Mouse (Mus musculus): ENCODE measurements around the gene Atp5d. TPM values are rescaled to one million over a fixed set of nuclear protein-coding genes. Genes with fewer than 3 reads are reported as not detected.

Atp5d gene
- polyA plus RNA-seq, 1 experiment from 2014 or later = 588 TPM

DNA sequence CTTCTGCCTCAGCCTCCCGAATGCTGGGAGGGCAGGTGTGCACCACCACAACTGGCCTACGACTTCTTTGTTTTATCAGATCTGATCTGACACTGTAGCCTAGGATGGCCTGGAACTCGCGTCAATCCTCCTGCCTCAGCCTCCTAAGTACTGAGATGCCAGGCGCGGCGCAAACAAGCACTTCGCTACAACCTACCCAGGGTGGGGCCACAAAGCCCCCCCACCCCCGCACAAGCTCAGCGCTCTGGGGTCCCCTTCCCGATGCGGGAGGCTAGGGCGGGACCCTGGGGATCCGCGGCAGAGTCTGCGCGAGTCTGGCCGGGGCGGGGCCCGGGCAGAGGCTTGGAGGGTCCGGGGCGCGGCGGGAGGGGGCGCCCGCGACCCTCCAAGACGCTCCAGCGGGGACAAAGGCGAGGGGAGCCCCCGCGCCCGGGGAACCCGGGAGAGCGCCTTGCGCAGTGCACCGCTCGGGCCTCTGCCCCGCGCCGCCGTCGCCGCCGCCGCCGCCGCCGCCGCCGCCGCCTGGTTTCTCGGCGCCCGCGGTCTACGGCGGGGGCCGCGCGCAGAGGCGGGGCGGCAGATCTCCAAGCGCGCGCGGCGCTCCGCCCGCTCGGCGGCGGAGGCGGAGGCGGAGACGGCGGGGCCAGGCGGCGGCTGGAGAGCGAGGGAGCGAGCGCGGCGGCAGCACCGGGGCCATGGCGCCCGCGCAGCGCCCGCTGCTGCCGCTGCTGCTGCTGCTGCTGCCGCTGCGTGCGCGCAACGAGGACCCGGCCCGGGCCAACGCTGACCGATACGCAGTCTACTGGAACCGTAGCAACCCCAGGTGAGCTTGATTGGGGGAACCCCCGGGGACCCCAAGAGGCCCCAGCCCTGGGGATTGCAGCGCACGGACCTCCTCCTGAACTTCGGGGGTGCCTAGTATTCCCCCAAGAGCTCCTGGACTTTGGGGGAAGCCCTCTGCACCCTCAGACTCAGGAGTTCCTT lies 40.9 kb downstream of the Atp5d start, which contains the start of gene Efna2:
Gene Efna2, plus strand, starts transcription at position 415 of the 984 bp plus-strand sequence.
- DNase-seq (ENCODE audit: low spot score) = peak; percentile 50

DNA sequence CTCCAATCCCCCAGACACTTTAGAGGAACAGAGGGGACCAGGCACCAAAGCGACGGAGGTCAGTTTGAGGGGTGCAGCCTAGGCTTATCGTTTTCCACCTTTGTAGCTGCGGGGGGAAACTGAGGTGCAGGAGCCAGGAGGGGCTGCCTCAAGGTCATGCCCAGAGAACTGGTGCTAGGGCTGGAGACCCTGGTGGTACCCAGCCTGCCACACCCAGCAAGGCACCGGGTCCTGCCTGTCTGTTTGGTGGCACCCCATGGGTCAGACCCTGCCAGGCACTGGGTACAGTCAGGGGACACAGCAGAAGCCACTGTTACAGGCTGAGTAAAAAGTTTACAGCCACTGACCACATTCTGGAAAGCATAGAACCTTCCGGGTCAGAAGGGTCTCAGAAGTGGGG lies 41.9 kb downstream of the Atp5d start:
- no peak for DNase-seq (ENCODE audit: low spot score)

DNA sequence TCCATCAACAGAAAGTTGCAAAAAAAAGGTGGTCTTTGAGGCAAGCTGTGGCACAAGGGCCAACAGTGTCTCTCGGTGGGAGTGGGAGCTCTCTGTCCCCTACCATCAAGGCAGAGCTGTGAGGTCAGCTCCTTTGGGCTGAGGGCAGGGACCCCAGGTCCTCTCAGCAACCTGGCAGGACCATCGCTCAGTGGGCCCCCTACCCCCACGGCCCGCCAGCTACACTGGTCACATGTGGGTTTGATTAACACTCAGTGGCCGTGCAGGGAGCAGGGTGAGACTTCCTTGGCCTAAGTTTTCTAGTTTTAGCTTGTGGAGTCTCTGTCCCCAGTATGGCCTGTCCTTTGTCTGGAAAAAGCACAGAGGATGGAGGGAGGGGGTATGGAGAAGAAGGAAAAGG lies 42.4 kb downstream of the Atp5d start:
- DNase-seq (ENCODE audit: low spot score) = no peak

DNA sequence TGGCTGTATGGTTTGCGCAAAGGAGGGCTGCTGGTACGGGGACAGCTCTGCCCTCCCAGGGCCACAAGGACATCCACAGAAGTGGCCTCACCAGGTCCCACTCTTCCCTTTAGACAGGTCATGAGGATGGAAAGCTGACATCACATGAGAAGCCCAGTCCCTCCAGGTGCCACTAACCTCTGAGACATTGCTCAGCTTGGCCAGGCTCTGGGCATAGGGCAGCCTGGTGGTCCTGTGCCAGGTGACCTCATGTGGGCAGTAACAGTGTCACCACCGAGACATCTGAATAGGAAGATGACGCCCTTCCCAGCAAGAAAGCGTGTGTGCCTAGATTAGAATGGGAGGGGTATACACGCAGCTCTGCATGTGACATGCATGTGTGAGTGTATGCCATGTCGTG lies 44.1 kb downstream of the Atp5d start:
- DNase-seq (ENCODE audit: low spot score) = no peak

DNA sequence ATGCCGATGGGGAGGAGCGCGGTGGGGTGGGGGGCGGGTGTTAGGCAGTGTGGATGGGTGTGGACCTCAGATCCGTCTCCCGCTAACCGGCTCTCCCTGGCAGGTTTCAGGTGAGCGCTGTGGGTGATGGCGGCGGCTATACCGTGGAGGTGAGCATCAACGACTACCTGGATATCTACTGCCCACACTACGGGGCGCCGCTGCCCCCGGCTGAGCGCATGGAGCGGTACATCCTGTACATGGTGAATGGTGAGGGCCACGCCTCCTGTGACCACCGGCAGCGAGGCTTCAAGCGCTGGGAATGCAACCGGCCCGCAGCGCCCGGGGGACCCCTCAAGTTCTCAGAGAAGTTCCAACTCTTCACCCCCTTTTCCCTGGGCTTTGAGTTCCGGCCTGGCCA lies 48.2 kb downstream of the Atp5d start:
- DNase-seq (ENCODE audit: low spot score) = no peak

DNA sequence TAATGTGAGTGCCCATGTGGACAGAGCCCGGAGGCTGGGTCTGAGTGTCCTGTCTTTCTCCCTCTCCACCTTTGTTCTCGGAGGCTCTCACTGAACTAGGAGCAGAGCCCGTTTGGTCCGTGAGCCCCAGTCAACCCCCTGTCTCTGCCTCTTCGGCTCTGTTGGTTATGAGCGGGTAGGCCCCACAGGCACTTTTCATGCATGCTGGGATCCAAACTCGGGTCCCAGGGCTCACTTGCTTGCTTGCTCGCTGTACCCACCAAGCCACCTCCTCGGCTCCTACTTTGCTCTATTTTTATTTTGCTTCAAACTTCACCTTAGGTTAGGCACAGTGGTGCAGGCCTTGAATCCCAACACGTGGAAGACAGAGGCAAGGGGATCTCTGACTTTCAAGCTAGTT lies 49.3 kb downstream of the Atp5d start:
- DNase-seq (ENCODE audit: low spot score) = no peak

DNA sequence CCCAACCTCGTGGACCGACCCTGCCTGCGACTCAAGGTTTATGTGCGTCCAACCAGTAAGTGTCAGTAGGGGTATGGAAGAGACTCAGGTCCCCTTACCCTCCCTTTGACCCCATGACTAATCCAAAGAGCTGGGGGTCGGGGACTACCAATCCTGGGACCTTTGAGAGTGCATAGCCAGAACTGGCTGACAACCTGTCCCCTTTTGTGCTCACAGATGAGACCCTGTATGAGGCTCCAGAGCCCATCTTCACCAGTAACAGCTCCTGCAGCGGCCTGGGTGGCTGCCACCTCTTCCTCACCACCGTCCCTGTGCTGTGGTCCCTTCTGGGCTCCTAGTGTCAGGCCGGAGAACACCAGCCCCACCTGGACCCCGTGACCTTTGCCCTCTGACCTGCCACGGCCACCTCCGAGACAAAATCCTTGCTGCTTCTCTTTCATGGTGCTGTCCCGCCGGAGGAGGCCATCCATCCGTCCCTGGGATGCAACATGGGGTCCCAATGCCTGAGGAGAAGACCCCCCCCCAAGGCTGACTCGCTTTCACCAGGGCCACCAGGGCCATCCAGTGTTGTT lies 50.1 kb downstream of the Atp5d start:
- no peak for DNase-seq (ENCODE audit: low spot score)

DNA sequence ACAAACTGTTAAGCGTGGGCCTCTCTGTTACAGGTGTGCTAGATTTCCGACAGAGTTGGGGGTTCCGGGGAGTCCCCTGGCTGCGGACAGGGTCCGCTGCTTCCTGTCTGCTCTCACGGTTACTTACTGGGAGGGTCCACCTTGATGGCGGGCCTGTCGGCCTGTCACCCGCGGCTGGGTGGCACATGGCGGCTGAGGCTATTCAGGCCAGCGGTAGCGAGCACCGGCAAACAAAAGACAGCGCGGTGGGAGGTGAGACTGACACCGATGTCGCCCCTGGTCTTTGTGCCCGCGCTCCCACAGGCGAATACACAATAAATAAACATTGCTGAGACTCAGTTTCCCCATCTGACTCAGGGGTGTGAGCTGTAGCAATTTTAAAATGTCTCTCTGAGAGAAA lies 51.6 kb downstream of the Atp5d start:
- no peak for DNase-seq (ENCODE audit: low spot score)

DNA sequence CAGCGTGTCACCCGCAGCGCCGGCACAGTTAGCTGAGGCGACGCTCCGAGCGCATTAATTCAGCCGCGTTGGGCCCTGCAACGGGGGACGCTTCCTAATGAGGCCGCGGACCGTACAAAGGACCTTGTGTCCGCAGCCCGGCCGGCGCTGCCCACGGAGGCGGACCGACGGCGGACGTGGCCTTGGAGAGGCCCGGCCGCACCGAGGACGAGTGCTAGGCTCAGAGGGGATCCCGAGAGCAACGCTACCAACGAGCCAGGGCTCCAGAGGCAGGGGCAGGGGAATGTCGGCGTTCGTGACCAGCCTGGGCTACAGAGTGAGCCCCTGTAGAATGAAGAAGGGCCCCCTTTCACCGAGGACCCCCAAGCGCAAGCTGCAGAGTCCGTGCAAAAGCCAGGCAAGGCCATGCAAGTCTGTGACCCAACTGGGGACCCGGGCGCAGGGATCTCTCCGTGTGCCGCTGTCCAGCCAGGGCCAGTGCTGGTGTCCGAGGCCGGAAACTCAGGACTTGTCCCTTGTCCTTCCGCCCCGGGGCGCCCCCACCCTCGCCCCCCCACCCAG lies 52.1 kb downstream of the Atp5d start:
- DNase-seq (ENCODE audit: low spot score) = no peak

DNA sequence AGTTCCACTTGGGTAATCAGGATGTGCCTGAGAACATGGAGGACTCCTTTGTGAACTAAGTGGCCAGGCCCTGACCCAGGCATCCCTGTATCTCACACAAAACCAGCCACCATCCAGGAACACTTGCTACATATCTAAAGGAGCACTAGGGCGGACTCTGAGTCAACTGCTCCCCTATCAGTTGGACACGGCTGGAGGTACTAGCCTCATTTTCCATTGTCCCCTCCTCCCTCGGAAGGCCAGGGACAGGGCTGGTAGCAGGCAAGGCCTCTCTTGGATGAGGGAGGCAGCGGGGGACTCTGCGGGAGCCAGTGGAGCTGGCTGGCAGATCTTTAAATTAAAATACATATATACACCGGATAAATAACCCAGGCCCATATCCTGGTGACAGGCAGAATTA lies 55.5 kb downstream of the Atp5d start:
- no peak for DNase-seq (ENCODE audit: low spot score)

DNA sequence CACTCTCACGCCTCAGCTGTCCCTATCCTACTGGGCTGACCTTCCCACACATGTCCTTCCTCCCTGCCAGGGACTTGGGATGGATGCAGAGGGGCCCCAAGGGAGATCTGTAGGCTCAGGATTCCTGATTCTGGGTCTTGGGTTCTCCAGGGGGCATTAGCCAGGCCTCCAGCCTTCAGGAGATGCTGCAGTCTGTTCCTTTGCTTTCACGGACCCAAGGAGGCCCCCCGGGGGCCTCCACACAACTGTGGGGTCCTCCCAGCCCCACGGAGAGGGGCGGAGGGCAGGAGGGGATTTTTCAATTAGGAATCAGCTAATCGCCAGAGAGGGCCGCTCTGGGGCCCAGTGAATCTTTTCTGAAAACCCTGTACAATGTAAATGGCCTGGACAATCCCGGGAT lies 56.0 kb downstream of the Atp5d start:
- DNase-seq (ENCODE audit: low spot score) = no peak

Other genes starting within 250 kb of the Atp5d start
- gene Cfd, start 247.8 kb upstream of the Atp5d start, polyA plus RNA-seq (2015; fragmentation: Nextera tagmentation; extraction: Ambion mirVana) = 4.2 TPM in 1 of 2 replicates, not detected in the other
- 32.6 and 39.1 TPM in 2 replicates for gene Med16, start 229.7 kb upstream of the Atp5d start, polyA plus RNA-seq (2015; fragmentation: Nextera tagmentation; extraction: Ambion mirVana)
- 5.3 and 15.5 TPM in 2 replicates for gene Gm26602, start 227.8 kb upstream of the Atp5d start, polyA plus RNA-seq (2015; fragmentation: Nextera tagmentation; extraction: Ambion mirVana)
- gene Kiss1r, start 221.7 kb upstream of the Atp5d start, polyA plus RNA-seq (2015; fragmentation: Nextera tagmentation; extraction: Ambion mirVana) = 0.48 and 1.2 TPM in 2 replicates
- gene R3hdm4, start 217.4 kb upstream of the Atp5d start, polyA plus RNA-seq (2015; fragmentation: Nextera tagmentation; extraction: Ambion mirVana) = 129 and 131 TPM in 2 replicates
- 3.7 TPM in 2 replicates for gene Arid3a, start 211.6 kb upstream of the Atp5d start, polyA plus RNA-seq (2015; fragmentation: Nextera tagmentation; extraction: Ambion mirVana)
- 77.5 and 85.8 TPM in 2 replicates for gene Wdr18, start 178.5 kb upstream of the Atp5d start, polyA plus RNA-seq (2015; fragmentation: Nextera tagmentation; extraction: Ambion mirVana)
- 0.09 and 0.20 TPM in 2 replicates for gene Grin3b, start 167.9 kb upstream of the Atp5d start, polyA plus RNA-seq (2015; fragmentation: Nextera tagmentation; extraction: Ambion mirVana)
- 19.4 and 25.8 TPM in 2 replicates for gene Tmem259, start 154.3 kb upstream of the Atp5d start, polyA plus RNA-seq (2015; fragmentation: Nextera tagmentation; extraction: Ambion mirVana)
- 137 and 152 TPM in 2 replicates for gene Cnn2, start 150.0 kb upstream of the Atp5d start, polyA plus RNA-seq (2015; fragmentation: Nextera tagmentation; extraction: Ambion mirVana)
- 5.2 and 5.8 TPM in 2 replicates for gene Abca7, start 142.1 kb upstream of the Atp5d start, polyA plus RNA-seq (2015; fragmentation: Nextera tagmentation; extraction: Ambion mirVana)
- gene Arhgap45, start 122.0 kb upstream of the Atp5d start, polyA plus RNA-seq (2015; fragmentation: Nextera tagmentation; extraction: Ambion mirVana) = 179 and 206 TPM in 2 replicates
- 153 and 158 TPM in 2 replicates for gene Polr2e, start 98.8 kb upstream of the Atp5d start, polyA plus RNA-seq (2015; fragmentation: Nextera tagmentation; extraction: Ambion mirVana)
- gene Gpx4, start 91.5 kb upstream of the Atp5d start, polyA plus RNA-seq (2015; fragmentation: Nextera tagmentation; extraction: Ambion mirVana) = 640 and 681 TPM in 2 replicates
- gene Sbno2, start 33.1 kb upstream of the Atp5d start, polyA plus RNA-seq (2015; fragmentation: Nextera tagmentation; extraction: Ambion mirVana) = 18.3 and 19.7 TPM in 2 replicates
- 18.2 and 23.2 TPM in 2 replicates for gene Stk11, start 22.8 kb upstream of the Atp5d start, polyA plus RNA-seq (2015; fragmentation: Nextera tagmentation; extraction: Ambion mirVana)
- 3.5 and 4.3 TPM in 2 replicates for gene Cbarp, start 2.2 kb downstream of the Atp5d start, polyA plus RNA-seq (2015; fragmentation: Nextera tagmentation; extraction: Ambion mirVana)
- 13.1 and 18.8 TPM in 2 replicates for gene Midn, start 9.6 kb downstream of the Atp5d start, polyA plus RNA-seq (2015; fragmentation: Nextera tagmentation; extraction: Ambion mirVana)
- 226 and 376 TPM in 2 replicates for gene Cirbp, start 27.4 kb downstream of the Atp5d start, polyA plus RNA-seq (2015; fragmentation: Nextera tagmentation; extraction: Ambion mirVana)
- gene 1600002K03Rik, start 34.3 kb downstream of the Atp5d start, polyA plus RNA-seq (2015; fragmentation: Nextera tagmentation; extraction: Ambion mirVana) = 15.3 and 15.4 TPM in 2 replicates
- gene Efna2, start 40.9 kb downstream of the Atp5d start, polyA plus RNA-seq (2015; fragmentation: Nextera tagmentation; extraction: Ambion mirVana) = 1.2 and 1.6 TPM in 2 replicates
- gene Mum1, start 87.8 kb downstream of the Atp5d start, polyA plus RNA-seq (2015; fragmentation: Nextera tagmentation; extraction: Ambion mirVana) = 70.8 and 72.4 TPM in 2 replicates
- gene Ndufs7, start 110.5 kb downstream of the Atp5d start, polyA plus RNA-seq (2015; fragmentation: Nextera tagmentation; extraction: Ambion mirVana) = 319 and 339 TPM in 2 replicates
- gene Gamt, start 122.4 kb downstream of the Atp5d start, polyA plus RNA-seq (2015; fragmentation: Nextera tagmentation; extraction: Ambion mirVana) = 5.5 and 5.9 TPM in 2 replicates
- gene Dazap1, start 122.9 kb downstream of the Atp5d start, polyA plus RNA-seq (2015; fragmentation: Nextera tagmentation; extraction: Ambion mirVana) = 48.9 and 56.1 TPM in 2 replicates
- 1,158 and 1,206 TPM in 2 replicates for gene Rps15, start 153.8 kb downstream of the Atp5d start, polyA plus RNA-seq (2015; fragmentation: Nextera tagmentation; extraction: Ambion mirVana)
- 0.10 and 0.24 TPM in 2 replicates for gene Apc2, start 157.3 kb downstream of the Atp5d start, polyA plus RNA-seq (2015; fragmentation: Nextera tagmentation; extraction: Ambion mirVana)
- 72.7 and 81.1 TPM in 2 replicates for gene 2310011J03Rik, start 181.9 kb downstream of the Atp5d start, polyA plus RNA-seq (2015; fragmentation: Nextera tagmentation; extraction: Ambion mirVana)
- gene Pcsk4, start 190.9 kb downstream of the Atp5d start, polyA plus RNA-seq (2015; fragmentation: Nextera tagmentation; extraction: Ambion mirVana) = 4.4 and 4.6 TPM in 2 replicates
- gene Reep6, start 191.3 kb downstream of the Atp5d start, polyA plus RNA-seq (2015; fragmentation: Nextera tagmentation; extraction: Ambion mirVana) = 0.26 and 0.30 TPM in 2 replicates
- 1.0 and 1.1 TPM in 2 replicates for gene Adamtsl5, start 209.8 kb downstream of the Atp5d start, polyA plus RNA-seq (2015; fragmentation: Nextera tagmentation; extraction: Ambion mirVana)
- 0.17 and 0.21 TPM in 2 replicates for gene Plk5, start 217.8 kb downstream of the Atp5d start, polyA plus RNA-seq (2015; fragmentation: Nextera tagmentation; extraction: Ambion mirVana)
- 3.2 and 4.7 TPM in 2 replicates for gene Mex3d, start 249.0 kb downstream of the Atp5d start, polyA plus RNA-seq (2015; fragmentation: Nextera tagmentation; extraction: Ambion mirVana)

All from thymus, postnatal 0 days (tissue).